Mouse (Mus musculus) stomach, embryonic 14.5 days (tissue): ENCODE measurements around the gene Lpxn. TPM values are rescaled to one million over a fixed set of nuclear protein-coding genes. Genes with fewer than 3 reads are reported as not detected.
A peak's percentile ranks its signal among the peaks of the same experiment; 100 is the strongest.

Source experiments
- ATAC-seq: fragments of 200-750 bp; cut with Nextera tagmentation; 2 replicates; pipeline ENCODE4 v1.8.0; 2017; ENCODE audit warnings: low read depth, moderate TSS enrichment; ENCODE audit not compliant: insufficient number of reproducible peaks, insufficient read depth, low FRiP score
- H3K27ac ChIP-seq: fragments of 300-500 bp; sonication (generic); 2 replicates; pipeline ENCODE4 v1.5.1; 2014; ENCODE audit warnings: mild to moderate bottlenecking, low read length, moderate library complexity, mixed read lengths
- H3K27me3 ChIP-seq: fragments of 300-500 bp; sonication (generic); 2 replicates; pipeline ENCODE4 v1.6.1; 2014; ENCODE audit warnings: low read length, control low read depth, mixed read lengths; ENCODE audit not compliant: control insufficient read depth, insufficient read depth
- H3K36me3 ChIP-seq: fragments of 300-500 bp; sonication (generic); 2 replicates; pipeline ENCODE4 v1.6.1; 2014; ENCODE audit warnings: mild to moderate bottlenecking, control low read depth, low read length, moderate library complexity, mixed read lengths; ENCODE audit not compliant: control insufficient read depth, insufficient read depth
- H3K4me1 ChIP-seq: fragments of 300-500 bp; sonication (generic); 2 replicates; pipeline ENCODE4 v1.6.1; 2014; ENCODE audit warnings: low read length, control low read depth, mixed read lengths; ENCODE audit not compliant: control insufficient read depth, insufficient read depth
- H3K4me2 ChIP-seq: fragments of 300-500 bp; sonication (generic); replicated peaks from 2 replicates; pipeline ENCODE4 v1.6.1; 2014; ENCODE audit warnings: low read depth, low read length, control low read depth
- H3K4me3 ChIP-seq: fragments of 300-500 bp; sonication (generic); 2 replicates; pipeline ENCODE4 v1.5.1; 2014; ENCODE audit warnings: low read depth, low read length, control low read depth
- H3K9ac ChIP-seq: fragments of 300-500 bp; sonication (generic); replicated peaks from 2 replicates; pipeline ENCODE4 v1.6.1; 2014; ENCODE audit warnings: low read depth, mild to moderate bottlenecking, control low read depth, low read length, moderate library complexity, mixed read lengths
- H3K9me3 ChIP-seq: fragments of 300-500 bp; sonication (generic); 2 replicates; pipeline ENCODE4 v1.6.1; 2016; ENCODE audit warnings: low read depth, low read length, control low read depth; ENCODE audit not compliant: control insufficient read depth
- WGBS: fragments of 180-500 bp; shearing (Covaris S2); extraction: QIAGEN DNeasy Blood & Tissue Kit; methylation state at CpG from one replicate; pipeline ENCODE4 v1.1.7; 2014; 5-methylcytosine and 5-hydroxymethylcytosine counted together
- polyA plus RNA-seq: library from polyadenylated mRNA; unstranded; fragments of >200 nt; fragmentation: Nextera tagmentation; extraction: Ambion mirVana; gene quantifications from 2 replicates; pipeline ENCODE4 v1.2.1, GENCODE M21; 2014

The Lpxn gene
- 1.7 and 2.3 TPM in 2 replicates for polyA plus RNA-seq

- Histone ChIP-seq H3K9ac (peak within 1 kb of the TSS; percentile 99), H3K4me2 (peak within 1 kb of the TSS; percentile 66), H3K4me1 (no peaks in the 10 kb centered on the region), H3K27me3 (no peaks in the 10 kb centered on the region), H3K27ac (peak within 1 kb of the TSS; percentile 99), H3K9me3 (no peaks in the 10 kb centered on the region), H3K4me3 (peak within 1 kb of the TSS; percentile 78), H3K36me3 (no peaks in the 10 kb centered on the region)
- peak; percentile 94 for ATAC-seq
- under 1% methylated on average over 75 of the region's 76 CpGs for WGBS
Measured at GRCm38 (mm10) chr19:12795511-12796327, at the start of gene Lpxn, which contains the start of gene Zfp91. Lpxn (plus strand) TSS chr19:12796193. Zfp91 (minus strand) TSS chr19:12796126.

- H3K27me3 ChIP-seq: no peaks in the 10 kb centered on the region
- H3K27ac ChIP-seq: no peak overlapping the region
- no peaks in the 10 kb centered on the region for H3K9me3 ChIP-seq
- H3K4me3 ChIP-seq: no peak overlapping the region
- H3K4me2 ChIP-seq: no peak overlapping the region
- ATAC-seq: no peak
- no peaks in the 10 kb centered on the region for H3K4me1 ChIP-seq
- H3K9ac ChIP-seq: no peak overlapping the region
- no peaks in the 10 kb centered on the region for H3K36me3 ChIP-seq
- WGBS: 82% methylated on average over 3 of the region's 3 CpGs
Measured at GRCm38 (mm10) chr19:12756286-12756685, 39.7 kb upstream of the Lpxn start.

DNA sequence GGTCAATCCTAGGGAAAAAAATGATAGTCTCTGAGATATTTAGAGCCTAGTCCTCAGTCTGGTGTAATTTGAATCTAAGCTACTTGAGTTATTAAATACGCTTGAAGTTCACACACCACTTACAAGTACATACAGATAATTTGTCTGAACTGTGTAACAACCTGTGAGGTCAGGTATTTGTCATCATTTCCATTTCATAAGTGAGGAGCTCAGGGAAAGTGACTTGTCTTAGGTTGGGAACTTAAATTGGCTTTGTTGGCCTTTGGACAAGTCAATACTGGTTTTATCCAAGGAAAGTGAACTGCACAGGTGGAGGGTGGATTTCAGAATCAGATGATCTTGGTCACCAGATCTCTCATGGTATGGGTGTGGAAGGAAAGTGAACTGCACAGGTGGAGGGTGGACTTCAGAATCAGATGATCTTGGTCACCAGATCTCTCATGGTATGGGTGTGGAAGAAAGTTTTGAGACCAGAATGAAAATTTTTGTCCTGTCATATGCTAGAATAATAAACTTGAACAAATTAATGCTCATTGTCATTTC is 37.0 kb upstream of the Lpxn start:
- H3K4me3 ChIP-seq: no peak overlapping the region
- H3K9me3 ChIP-seq: no peaks in the 10 kb centered on the region
- peaks cover 17% of the 10 kb centered on the region for H3K36me3 ChIP-seq
- no peaks in the 10 kb centered on the region for H3K4me1 ChIP-seq
- no peak overlapping the region for H3K4me2 ChIP-seq
- no peak for ATAC-seq
- H3K27ac ChIP-seq: no peak overlapping the region
- no peak overlapping the region for H3K9ac ChIP-seq
- no peaks in the 10 kb centered on the region for H3K27me3 ChIP-seq
- WGBS: 83% methylated on average over 1 of the region's 1 CpGs

DNA sequence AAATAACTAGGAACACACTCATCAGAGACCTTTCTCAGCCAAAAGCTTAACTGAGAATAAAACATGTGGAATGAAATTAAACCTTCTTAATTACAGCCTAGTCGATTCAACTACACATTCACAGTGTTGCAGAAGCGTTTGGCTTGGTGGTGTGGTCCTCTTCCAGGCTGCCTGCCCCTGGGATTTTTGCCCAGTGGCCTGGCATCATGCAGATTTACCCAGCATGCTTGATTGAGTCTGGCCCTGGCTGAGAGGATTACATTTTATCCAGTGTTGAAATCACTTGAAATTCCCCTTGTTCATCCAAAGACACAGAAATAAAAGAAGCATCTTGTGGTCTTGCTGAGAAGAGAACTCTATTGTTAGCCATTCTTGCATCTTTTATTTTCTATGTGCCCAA is 36.3 kb upstream of the Lpxn start:
- H3K4me1 ChIP-seq: no peaks in the 10 kb centered on the region
- H3K27me3 ChIP-seq: no peaks in the 10 kb centered on the region
- no peak overlapping the region for H3K9ac ChIP-seq
- H3K36me3 ChIP-seq: peaks cover 21% of the 10 kb centered on the region
- no peak overlapping the region for H3K27ac ChIP-seq
- H3K4me2 ChIP-seq: no peak overlapping the region
- no peak for ATAC-seq
- H3K9me3 ChIP-seq: no peaks in the 10 kb centered on the region
- WGBS: 84% methylated on average over 2 of the region's 2 CpGs
- no peak overlapping the region for H3K4me3 ChIP-seq

- Histone ChIP-seq H3K27me3 (no peaks in the 10 kb centered on the region), H3K9ac (no peak overlapping the region), H3K4me3 (no peak overlapping the region), H3K27ac (no peak overlapping the region), H3K4me1 (no peaks in the 10 kb centered on the region), H3K36me3 (peaks cover 25% of the 10 kb centered on the region), H3K4me2 (no peak overlapping the region), H3K9me3 (no peaks in the 10 kb centered on the region)
- 71% methylated on average over 2 of the region's 2 CpGs for WGBS
- ATAC-seq: no peak
Measured at GRCm38 (mm10) chr19:12762212-12763130, 33.5 kb upstream of the Lpxn start.

GRCm38 (mm10) chr19:12765308-12765707 is 30.7 kb upstream of the Lpxn start, which contains the start of gene Cntf:
Cntf (minus strand) TSS chr19:12765632.
- Histone ChIP-seq H3K4me1 (no peaks in the 10 kb centered on the region), H3K27me3 (no peaks in the 10 kb centered on the region), H3K4me2 (no peak within 1 kb of the TSS), H3K4me3 (no peak within 1 kb of the TSS), H3K36me3 (peaks cover 44% of the 10 kb centered on the region), H3K27ac (no peak within 1 kb of the TSS), H3K9ac (no peak within 1 kb of the TSS), H3K9me3 (no peaks in the 10 kb centered on the region)
- 59% methylated on average over 7 of the region's 7 CpGs for WGBS
- no peak for ATAC-seq

DNA sequence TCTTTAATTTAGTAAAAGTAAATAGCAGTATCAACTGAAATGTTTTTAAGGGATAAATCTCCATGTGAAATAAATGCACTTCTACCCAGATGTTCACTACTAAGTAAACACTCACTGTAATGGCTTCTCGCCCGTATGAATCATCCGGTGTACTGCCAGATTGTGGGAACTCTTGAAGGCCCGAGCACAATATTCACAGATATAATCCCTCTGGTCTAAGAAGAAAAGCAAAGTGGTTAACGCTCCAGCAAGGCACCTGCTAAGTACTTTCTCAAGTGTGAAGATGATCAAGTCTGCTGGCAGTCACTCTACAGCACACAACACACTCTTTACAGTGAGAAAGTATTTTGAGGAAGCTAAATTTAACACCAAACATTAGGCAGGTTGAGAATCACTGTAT is 25.1 kb upstream of the Lpxn start:
- no peak overlapping the region for H3K27ac ChIP-seq
- H3K9ac ChIP-seq: no peak overlapping the region
- no peaks in the 10 kb centered on the region for H3K4me1 ChIP-seq
- WGBS: 59% methylated on average over 5 of the region's 5 CpGs
- H3K9me3 ChIP-seq: no peaks in the 10 kb centered on the region
- no peaks in the 10 kb centered on the region for H3K27me3 ChIP-seq
- H3K4me3 ChIP-seq: no peak overlapping the region
- H3K36me3 ChIP-seq: peaks cover 36% of the 10 kb centered on the region
- no peak for ATAC-seq
- H3K4me2 ChIP-seq: no peak overlapping the region

GRCm38 (mm10) chr19:12780437-12780836 is 15.6 kb upstream of the Lpxn start:
- H3K27me3 ChIP-seq: no peaks in the 10 kb centered on the region
- no peak overlapping the region for H3K4me2 ChIP-seq
- H3K4me1 ChIP-seq: 0 out of 2 replicates have a peak, but pooled peaks cover 3% of the 10 kb centered on the region
- H3K4me3 ChIP-seq: no peak overlapping the region
- H3K9ac ChIP-seq: no peak overlapping the region
- H3K36me3 ChIP-seq: peaks cover 20% of the 10 kb centered on the region
- H3K9me3 ChIP-seq: no peaks in the 10 kb centered on the region
- no peak overlapping the region for H3K27ac ChIP-seq
- no peak for ATAC-seq
